Mouse (Mus musculus) regulatory T cell (primary cell): ENCODE results near the gene Plg.

Experiments used
- in situ Hi-C: fragments of 300-600 bp; cut with MboI, MseI; formaldehyde crosslinking; loops from one replicate; pipeline ENCODE4 v1.15.1; 2025; ENCODE audit warnings: high pct_unique_total_duplicates

The Plg gene

GRCm38 (mm10) chr17:12377981-12378705 lies at the start of gene Plg:
Gene Plg, plus strand, starts transcription at chr17:12378608.
- in situ Hi-C loops, result no loop called here

GRCm38 (mm10) chr17:12335115-12335514 lies 43.3 kb upstream of the Plg start:
- in situ Hi-C loops, result no loop called here

GRCm38 (mm10) chr17:12336073-12336868 lies 42.1 kb upstream of the Plg start:
- in situ Hi-C loops, result no loop called here

- in situ Hi-C loops, result no loop called here
Measured at GRCm38 (mm10) chr17:12337156-12337555, 41.3 kb upstream of the Plg start.

GRCm38 (mm10) chr17:12343702-12344376 lies 34.6 kb upstream of the Plg start:
- in situ Hi-C loops, result no loop called here

- in situ Hi-C loops, result no loop called here
Measured at GRCm38 (mm10) chr17:12347462-12347861, 30.9 kb upstream of the Plg start.

GRCm38 (mm10) chr17:12351564-12351963 lies 26.8 kb upstream of the Plg start:
- in situ Hi-C loops, result no loop called here

GRCm38 (mm10) chr17:12352781-12353180 lies 25.6 kb upstream of the Plg start:
- in situ Hi-C loops, result no loop called here

- in situ Hi-C loops, result loop anchor here (5.0 kb wide), 3 partner anchors 48 to 323 kb away; no protein-coding TSS in a partner anchor
Measured at GRCm38 (mm10) chr17:12359876-12360275, 18.5 kb upstream of the Plg start.

GRCm38 (mm10) chr17:12363601-12364425 lies 14.6 kb upstream of the Plg start:
- in situ Hi-C loops, result loop anchor here (5.0 kb wide), 3 partner anchors 52 to 327 kb away; no protein-coding TSS in a partner anchor

GRCm38 (mm10) chr17:12364426-12364735 lies 14.0 kb upstream of the Plg start:
- in situ Hi-C loops, result loop anchor here (5.0 kb wide), 3 partner anchors 52 to 327 kb away; no protein-coding TSS in a partner anchor

- in situ Hi-C loops, result no loop called here
Measured at GRCm38 (mm10) chr17:12367373-12367930, 11.0 kb upstream of the Plg start.

GRCm38 (mm10) chr17:12369393-12369792 lies 9.0 kb upstream of the Plg start:
- in situ Hi-C loops, result no loop called here

- in situ Hi-C loops, result no loop called here
Measured at GRCm38 (mm10) chr17:12370289-12370688, 8.1 kb upstream of the Plg start.

- in situ Hi-C loops, result no loop called here
Measured at GRCm38 (mm10) chr17:12371310-12371925, 7.0 kb upstream of the Plg start.

- in situ Hi-C loops, result no loop called here
Measured at GRCm38 (mm10) chr17:12372021-12372420, 6.4 kb upstream of the Plg start.

GRCm38 (mm10) chr17:12373601-12374144 lies 4.7 kb upstream of the Plg start:
- in situ Hi-C loops, result no loop called here

- in situ Hi-C loops, result no loop called here
Measured at GRCm38 (mm10) chr17:12380287-12380686, 1.9 kb downstream of the Plg start.

- in situ Hi-C loops, result no loop called here
Measured at GRCm38 (mm10) chr17:12381579-12381978, 3.2 kb downstream of the Plg start.

- in situ Hi-C loops, result no loop called here
Measured at GRCm38 (mm10) chr17:12382531-12382930, 4.1 kb downstream of the Plg start.
